14 mouse cellular contexts compared by ENCODE assay signal in the genomic region with DNA sequence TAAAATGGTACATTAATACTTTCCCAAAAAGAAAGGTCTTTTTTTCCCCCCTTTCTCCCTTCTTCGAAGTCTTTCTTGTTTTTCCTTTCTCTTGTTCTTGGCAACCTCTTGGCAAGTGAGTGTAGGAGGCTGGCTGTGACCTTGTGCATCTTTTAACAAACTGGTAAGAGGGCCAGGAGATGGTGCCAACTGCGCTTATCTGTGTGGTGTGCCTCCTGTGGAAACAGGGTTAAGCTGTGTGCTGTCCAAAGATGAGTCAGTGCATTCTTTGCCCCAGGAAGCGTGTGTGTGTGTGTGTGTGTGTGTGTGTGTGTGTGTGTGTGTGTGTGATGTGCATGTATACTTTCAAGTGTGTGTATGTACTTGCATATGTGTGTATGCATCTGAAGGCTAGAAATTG. TPM values are rescaled to one million over a fixed set of nuclear protein-coding genes. Genes with fewer than 3 reads are reported as not detected.
A peak's percentile ranks its signal among the peaks of the same experiment; 100 is the strongest.
DNase-seq lines count a peak whose midpoint lies in the region; ATAC-seq and TF ChIP-seq lines count a peak whose summit lies in the region.
"Had no signal": no experiment of that assay in that cellular context is flagged by ENCODE, and none has a peak within 500 bp of the region (broad histone marks: within the 10 kb centered on the region; RNA-seq: fewer than 3 reads in every experiment).

No protein-coding gene starts in this region.

- no peak overlapping the region for H3K4me3 ChIP-seq in heart, embryonic 12.5 days
- H3K4me3 ChIP-seq in left cerebral cortex, adult 2 months, result no peak overlapping the region
- H3K4me3 ChIP-seq: embryonic facial prominence, embryonic 15.5 days; liver, embryonic 15.5 days had no signal

- H3K27me3 ChIP-seq in heart, embryonic 12.5 days (replicated peaks), result no peaks in the 10 kb centered on the region
- H3K27me3 ChIP-seq: embryonic facial prominence, embryonic 15.5 days; liver, embryonic 15.5 days; Patski had no signal

- DNase-seq in heart, adult 11 months, result peak; percentile 93
- peak; percentile 48 for DNase-seq in 3134 (ENCODE audit: extremely low read depth, insufficient read length, low spot score)
- peak; percentile 63 for DNase-seq in adrenal gland, postnatal 25 days
- DNase-seq in heart, adult 9 months (ENCODE audit: low spot score in 2 of 2), result peak; percentile 38 to 53
- no peak for DNase-seq in layer of hippocampus, postnatal 25 days (ENCODE audit: extremely low spot score in 1 of 2, low spot score in 1 of 2)
- DNase-seq in layer of hippocampus, adult 9-10 months (ENCODE audit: low spot score), result no peak
- no peak for DNase-seq in left cerebral cortex, adult 2 months (ENCODE audit: extremely low spot score in 1 of 2, low spot score in 2 of 2)
- DNase-seq: kidney, adult 9 months; midbrain, embryonic 14.5 days; thymus, postnatal 25 days had no signal

- intact Hi-C loops in left cerebral cortex, adult 2 months (cut with DNase I), result no loop called here

- WGBS in heart, embryonic 12.5 days, result 66% methylated on average over 3 of the region's 3 CpGs

- no peak for ATAC-seq in heart, embryonic 12.5 days (ENCODE audit: insufficient number of reproducible peaks, low FRiP score)
- ATAC-seq: Patski had no signal

- H3K4me2 ChIP-seq in heart, embryonic 12.5 days, result no peak overlapping the region
- H3K4me2 ChIP-seq: embryonic facial prominence, embryonic 15.5 days; liver, embryonic 15.5 days had no signal

- H3K36me3 ChIP-seq in heart, embryonic 12.5 days, result no peaks in the 10 kb centered on the region
- H3K36me3 ChIP-seq: embryonic facial prominence, embryonic 15.5 days; liver, embryonic 15.5 days had no signal

- peaks cover 6% of the 10 kb centered on the region for H3K4me1 ChIP-seq in heart, embryonic 12.5 days (replicated peaks)

- no peaks in the 10 kb centered on the region for H3K9me3 ChIP-seq in heart, embryonic 12.5 days (replicated peaks)
- H3K9me3 ChIP-seq: embryonic facial prominence, embryonic 15.5 days; liver, embryonic 15.5 days had no signal

- TF ChIP-seq CTCF in left cerebral cortex, adult 2 months (IDR thresholded peaks at IDR 0.05), result no peak

- no peak overlapping the region for H3K9ac ChIP-seq in heart, embryonic 12.5 days
- H3K9ac ChIP-seq: embryonic facial prominence, embryonic 15.5 days; liver, embryonic 15.5 days had no signal

- H3K27ac ChIP-seq in heart, embryonic 12.5 days (ENCODE audit: poor library complexity, severe bottlenecking), result no peak overlapping the region
- no peak overlapping the region for H3K27ac ChIP-seq in left cerebral cortex, adult 2 months
- H3K27ac ChIP-seq: embryonic facial prominence, embryonic 15.5 days; liver, embryonic 15.5 days had no signal

RNA-seq across cellular contexts. Expression of gene Ppm1l, which starts 7.3 kb away (rescaled TPM):
- 9.8 and 11.8 TPM in 2 replicates for polyA plus RNA-seq in heart, embryonic 12.5 days (2016; fragmentation: Nextera tagmentation; extraction: Ambion mirVana)
- 13.6 and 15.0 TPM in 2 replicates for total RNA-seq in adrenal gland, postnatal 25 days (2021)
- 10 to 100 TPM; 45.9 to 55.1 TPM for total RNA-seq in layer of hippocampus, postnatal 25 days (2021)
- 10 to 100 TPM; 83.4 to 87.6 TPM for total RNA-seq in left cerebral cortex, adult 2 months (2021)

Comparison
In these comparisons a context has a peak if more than half of its experiments do, and no peak if none do; other contexts are left out.
1. DNase-seq: peak in heart, adult 11 months (single experiment), 3134 (single experiment), adrenal gland, postnatal 25 days (single experiment) and heart, adult 9 months (2 of 2); none in layer of hippocampus, postnatal 25 days (0 of 2), layer of hippocampus, adult 9-10 months (single experiment) and left cerebral cortex, adult 2 months (0 of 2).